In the genomic region with DNA sequence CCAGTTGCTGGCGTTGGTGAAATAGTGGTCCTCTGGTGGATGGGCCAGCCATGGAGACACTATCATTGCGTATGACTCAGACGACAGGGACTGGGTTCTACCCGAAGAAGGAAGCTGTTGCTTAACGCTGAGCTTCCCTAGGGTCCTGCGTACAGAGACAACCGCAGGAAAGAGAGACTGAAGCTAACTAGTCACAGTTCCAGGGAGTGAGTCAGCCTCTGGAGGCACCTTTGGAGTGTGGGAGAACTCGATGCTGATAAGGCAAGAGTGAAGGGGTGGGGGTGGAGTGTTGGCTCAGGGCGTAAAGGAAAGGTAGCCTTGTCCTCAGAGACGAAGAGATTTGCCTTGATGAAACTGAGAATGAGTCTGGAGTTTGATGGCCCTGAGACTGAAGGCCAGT, we compare ENCODE assay signal across 12 mouse cellular contexts. TPM values are rescaled to one million over a fixed set of nuclear protein-coding genes. Genes with fewer than 3 reads are reported as not detected.
DNase-seq lines count a peak whose midpoint lies in the region; ATAC-seq and TF ChIP-seq lines count a peak whose summit lies in the region.
"Had no signal": no experiment of that assay in that cellular context is flagged by ENCODE, and none has a peak within 500 bp of the region (broad histone marks: within the 10 kb centered on the region; RNA-seq: fewer than 3 reads in every experiment).

No protein-coding gene starts in this region.

- no peak for TF ChIP-seq POLR2A in thymus, adult 2 months (IDR thresholded peaks at IDR 0.05; ENCODE audit: control insufficient read depth, extremely low read depth, insufficient read depth, low read length, poor library complexity)

- peak; percentile 83 for ATAC-seq in intestine, embryonic 15.5 days

- WGBS in thymus, adult 2 months = 79% methylated on average over 10 of the region's 10 CpGs
- 67% methylated on average over 10 of the region's 10 CpGs for WGBS in intestine, embryonic 15.5 days
- WGBS in forebrain, embryonic 10.5 days = 72% methylated on average over 10 of the region's 10 CpGs

- no peak overlapping the region for H3K9ac ChIP-seq in intestine, embryonic 15.5 days
- H3K9ac ChIP-seq: hindbrain, embryonic 12.5 days; limb, embryonic 13.5 days had no signal

- H3K27me3 ChIP-seq in thymus, adult 2 months (ENCODE audit: control insufficient read depth, insufficient read depth, low read length) = no peaks in the 10 kb centered on the region
- no peaks in the 10 kb centered on the region for H3K27me3 ChIP-seq in intestine, embryonic 15.5 days (replicated peaks)
- no peaks in the 10 kb centered on the region for H3K27me3 ChIP-seq in megakaryocyte, embryonic 14.5 days (replicated peaks)
- no peaks in the 10 kb centered on the region for H3K27me3 ChIP-seq in forebrain, embryonic 10.5 days (ENCODE audit: poor library complexity, severe bottlenecking)
- H3K27me3 ChIP-seq: hindbrain, embryonic 12.5 days; limb, embryonic 13.5 days had no signal

- no peaks in the 10 kb centered on the region for H3K36me3 ChIP-seq in thymus, adult 2 months (ENCODE audit: control insufficient read depth, insufficient read depth, low read length)
- H3K36me3 ChIP-seq in intestine, embryonic 15.5 days = no peaks in the 10 kb centered on the region
- H3K36me3 ChIP-seq in megakaryocyte, embryonic 14.5 days (replicated peaks; ENCODE audit: low read length) = peaks cover 2% of the 10 kb centered on the region
- H3K36me3 ChIP-seq in forebrain, embryonic 10.5 days (replicated peaks) = no peaks in the 10 kb centered on the region
- H3K36me3 ChIP-seq: hindbrain, embryonic 12.5 days; limb, embryonic 13.5 days had no signal

- no peak for TF ChIP-seq CTCF in thymus, adult 2 months (IDR thresholded peaks at IDR 0.05; ENCODE audit: borderline replicate concordance, control insufficient read depth, extremely low read depth, insufficient read depth, low read length, poor library complexity)

- H3K4me1 ChIP-seq in thymus, adult 2 months (replicated peaks; ENCODE audit: control insufficient read depth, insufficient read depth, low read length) = peaks cover 9% of the 10 kb centered on the region
- no peaks in the 10 kb centered on the region for H3K4me1 ChIP-seq in intestine, embryonic 15.5 days (replicated peaks)
- H3K4me1 ChIP-seq in megakaryocyte, embryonic 14.5 days = peaks cover 37% of the 10 kb centered on the region
- peaks cover 23% of the 10 kb centered on the region for H3K4me1 ChIP-seq in forebrain, embryonic 10.5 days

- H3K4me2 ChIP-seq in intestine, embryonic 15.5 days (replicated peaks) = no peak overlapping the region
- H3K4me2 ChIP-seq: hindbrain, embryonic 12.5 days; limb, embryonic 13.5 days had no signal

- no peak overlapping the region for H3K4me3 ChIP-seq in thymus, adult 2 months (ENCODE audit: control insufficient read depth, insufficient read depth, low read length)
- no peak overlapping the region for H3K4me3 ChIP-seq in intestine, embryonic 15.5 days (replicated peaks)
- H3K4me3 ChIP-seq in megakaryocyte, embryonic 14.5 days (replicated peaks) = peak overlapping the region; percentile 44
- H3K4me3 ChIP-seq in forebrain, embryonic 10.5 days = no peak overlapping the region
- H3K4me3 ChIP-seq: heart, adult 2 months; hindbrain, embryonic 12.5 days; limb, embryonic 13.5 days; myocyte had no signal

- peak; percentile 11 for DNase-seq in thymus, postnatal 0 days (ENCODE audit: low spot score)
- no peak for DNase-seq in thymus, adult 2 months
- no peak for DNase-seq in forebrain, embryonic 10.5 days (ENCODE audit: extremely low spot score, low spot score)
- DNase-seq in adrenal gland, postnatal 36 days = no peak
- no peak for DNase-seq in lung, adult 18-20 months
- DNase-seq: thymus, postnatal 36 days had no signal

- H3K9me3 ChIP-seq in intestine, embryonic 15.5 days = no peaks in the 10 kb centered on the region
- H3K9me3 ChIP-seq in megakaryocyte, embryonic 14.5 days = no peaks in the 10 kb centered on the region
- H3K9me3 ChIP-seq in forebrain, embryonic 10.5 days = no peaks in the 10 kb centered on the region
- H3K9me3 ChIP-seq: hindbrain, embryonic 12.5 days; limb, embryonic 13.5 days had no signal

- no peak overlapping the region for H3K27ac ChIP-seq in thymus, adult 2 months (ENCODE audit: control insufficient read depth, insufficient read depth, low read length)
- no peak overlapping the region for H3K27ac ChIP-seq in intestine, embryonic 15.5 days
- no peak overlapping the region for H3K27ac ChIP-seq in forebrain, embryonic 10.5 days
- H3K27ac ChIP-seq: heart, adult 2 months; hindbrain, embryonic 12.5 days; limb, embryonic 13.5 days had no signal

RNA-seq across cellular contexts. Expression of gene Jak2, which starts 10.0 kb away (rescaled TPM):
- 15.8 and 16.7 TPM in 2 replicates for polyA plus RNA-seq in thymus, postnatal 0 days (2015; fragmentation: Nextera tagmentation; extraction: Ambion mirVana)
- 14.8 and 16.1 TPM in 2 replicates for polyA plus RNA-seq in thymus, adult 2 months (2012; rRNA removed)
- polyA plus RNA-seq in intestine, embryonic 15.5 days (2015; fragmentation: Nextera tagmentation; extraction: Ambion mirVana) = 8.0 and 8.8 TPM in 2 replicates
- polyA plus RNA-seq in megakaryocyte, embryonic 14.5 days (2012; ENCODE audit: insufficient read depth, low replicate concordance) = 1.4 and 3.2 TPM in 2 replicates
- 5.3 and 6.1 TPM in 2 replicates for polyA plus RNA-seq in forebrain, embryonic 10.5 days (2016; fragmentation: Nextera tagmentation; extraction: Ambion mirVana)
- 10 to 100 TPM; 16.1 to 24.2 TPM for total RNA-seq in adrenal gland, postnatal 36 days (2021)
